Mouse (Mus musculus): Measurements from ENCODE around the gene Fsd1l.

- TF ChIP-seq POLR2A (IDR thresholded peaks at IDR 0.05; ENCODE audit: low read depth, low read length) = no peak
- TF ChIP-seq CTCF (IDR thresholded peaks at IDR 0.05; ENCODE audit: extremely low read depth, insufficient read length, insufficient replicate concordance, low read depth, low read length) = no peak
These were observed 43.6 kb upstream of the Fsd1l start for GRCm38 (mm10) chr4:53587676-53588075.

All from small intestine, adult 2 months (tissue).